Mouse (Mus musculus) megakaryocyte, embryonic 14.5 days (primary cell): Measurements from ENCODE around the gene Bhlhe23.

ENCODE experiments used
- FLI1 ChIP-seq: IDR thresholded peaks from 2 replicates; pipeline ENCODE4 v1.6.1; 2012; ENCODE audit warnings: low read length, inconsistent platforms, mixed read lengths
- GATA1 ChIP-seq: IDR thresholded peaks from 3 replicates; pipeline ENCODE4 v1.6.1; 2012; ENCODE audit warnings: mixed read lengths, low read length, inconsistent platforms, borderline replicate concordance

- TF ChIP-seq GATA1, result no peak
- TF ChIP-seq FLI1, result no peak
These were observed 35.3 kb downstream of the Bhlhe23 start for GRCm38 (mm10) chr2:180741421-180741820.
